Mouse (Mus musculus) brain, embryonic 14.5 days (tissue): Measurements from ENCODE around the gene Atxn10.

Experiments used
- CTCF ChIP-seq: fragments of 200-500 bp; IDR thresholded peaks from 2 replicates; pipeline ENCODE4 v1.5.1; 2012; ENCODE audit warnings: inconsistent platforms, mild to moderate bottlenecking, moderate library complexity, borderline replicate concordance; ENCODE audit not compliant: insufficient read depth, insufficient read length; ENCODE audit errors: extremely low read depth
- POLR2A ChIP-seq: fragments of 200-500 bp; IDR thresholded peaks from 2 replicates; pipeline ENCODE4 v1.6.1; 2012; ENCODE audit warnings: mild to moderate bottlenecking, inconsistent platforms, borderline replicate concordance; ENCODE audit not compliant: poor library complexity, insufficient read depth, insufficient read length, severe bottlenecking; ENCODE audit errors: extremely low read depth

GRCm38 (mm10) chr15:85354060-85354459 lies 18.0 kb downstream of the Atxn10 start:
- TF ChIP-seq POLR2A (no peak), CTCF (no peak)
